ENCODE assay signal across 41 mouse cellular contexts in genomic region chr5:72948136-72948535, GRCm38 (mm10). TPM values are rescaled to one million over a fixed set of nuclear protein-coding genes. Genes with fewer than 3 reads are reported as not detected.
DNase-seq lines count a peak whose midpoint lies in the region; ATAC-seq and TF ChIP-seq lines count a peak whose summit lies in the region.
"Had no signal": no experiment of that assay in that cellular context is flagged by ENCODE, and none has a peak within 500 bp of the region (broad histone marks: within the 10 kb centered on the region; RNA-seq: fewer than 3 reads in every experiment).

No protein-coding gene starts in this region.

- H3K36me3 ChIP-seq in kidney, adult 2 months (ENCODE audit: control insufficient read depth, insufficient read depth, low read length): no peaks in the 10 kb centered on the region
- peaks cover 34% of the 10 kb centered on the region for H3K36me3 ChIP-seq in kidney, embryonic 15.5 days
- H3K36me3 ChIP-seq: intestine, embryonic 15.5 days had no signal

- 49% methylated on average over 1 of the region's 1 CpGs for WGBS in kidney, adult 2 months
- WGBS in kidney, embryonic 15.5 days: 84% methylated on average over 1 of the region's 1 CpGs

- peak overlapping the region; percentile 65 for H3K27ac ChIP-seq in kidney, adult 2 months (ENCODE audit: insufficient read depth, low read depth, low read length)
- no peak overlapping the region for H3K27ac ChIP-seq in kidney, embryonic 15.5 days
- H3K27ac ChIP-seq: heart, embryonic 15.5 days; intestine, embryonic 15.5 days; limb, embryonic 12.5 days; midbrain, embryonic 12.5 days; neural tube, embryonic 12.5 days; stomach, postnatal 0 days had no signal

- no peak for TF ChIP-seq POLR2A in kidney, adult 2 months (IDR thresholded peaks at IDR 0.05; ENCODE audit: low read depth, low read length)

- peaks cover 13% of the 10 kb centered on the region; the same call in 1 of the 2 replicates for H3K4me1 ChIP-seq in kidney, adult 2 months (ENCODE audit: control insufficient read depth, insufficient read depth, low read length)
- H3K4me1 ChIP-seq in kidney, embryonic 15.5 days: no peaks in the 10 kb centered on the region
- H3K4me1 ChIP-seq: heart, embryonic 15.5 days; intestine, embryonic 15.5 days; limb, embryonic 12.5 days; midbrain, embryonic 12.5 days; neural tube, embryonic 12.5 days had no signal

- no peaks in the 10 kb centered on the region for H3K27me3 ChIP-seq in kidney, adult 2 months (replicated peaks; ENCODE audit: control insufficient read depth, insufficient read depth, low read length)
- H3K27me3 ChIP-seq in kidney, embryonic 15.5 days: no peaks in the 10 kb centered on the region
- H3K27me3 ChIP-seq: heart, embryonic 15.5 days; intestine, embryonic 15.5 days; limb, embryonic 12.5 days; megakaryocyte, embryonic 14.5 days; midbrain, embryonic 12.5 days; neural tube, embryonic 12.5 days; Patski had no signal

- intact Hi-C loops in gastrocnemius, postnatal 36 days (cut with DNase I): no loop called here

- no peak overlapping the region for H3K4me3 ChIP-seq in kidney, adult 2 months (ENCODE audit: insufficient read depth, low read depth, low read length)
- H3K4me3 ChIP-seq in kidney, embryonic 15.5 days (replicated peaks): no peak overlapping the region
- H3K4me3 ChIP-seq: erythroblast, embryonic 14.5 days; heart, embryonic 15.5 days; intestine, embryonic 15.5 days; limb, embryonic 12.5 days; midbrain, embryonic 12.5 days; myocyte; neural tube, embryonic 12.5 days had no signal

- peak; percentile 24 for DNase-seq in gastrocnemius, adult 18-20 months (ENCODE audit: low spot score)
- DNase-seq in gastrocnemius, postnatal 36 days: no peak
- DNase-seq in kidney, adult 2 months: peak; percentile 86
- DNase-seq in brain, adult 2 months (ENCODE audit: low read depth, low spot score): peak; percentile 30
- DNase-seq in kidney, postnatal 25 days: peak; percentile 18 to 66
- no peak for DNase-seq in thymus, postnatal 14 days
- DNase-seq: adrenal gland, postnatal 10 days; cerebellum, adult 18-20 months; cerebellum, postnatal 10 days; layer of hippocampus, adult 9-11 months; lung, postnatal 4 days; right cerebral cortex, adult 18-20 months; thymus, adult 18-20 months; thymus, postnatal 4 days had no signal

- no peak for ATAC-seq in kidney, embryonic 15.5 days (replicated peaks; ENCODE audit: low FRiP score)
- ATAC-seq: forebrain, embryonic 16.5 days; hindbrain, embryonic 16.5 days; intestine, embryonic 15.5 days; Patski had no signal

- no peak overlapping the region for H3K9ac ChIP-seq in kidney, embryonic 15.5 days
- H3K9ac ChIP-seq: heart, embryonic 15.5 days; intestine, embryonic 15.5 days; limb, embryonic 12.5 days; midbrain, embryonic 12.5 days; neural tube, embryonic 12.5 days had no signal

- H3K9me3 ChIP-seq in kidney, embryonic 15.5 days (replicated peaks): no peaks in the 10 kb centered on the region
- H3K9me3 ChIP-seq: heart, embryonic 15.5 days; intestine, embryonic 15.5 days; limb, embryonic 12.5 days; megakaryocyte, embryonic 14.5 days; midbrain, embryonic 12.5 days; neural tube, embryonic 12.5 days had no signal

- no peak overlapping the region for H3K4me2 ChIP-seq in kidney, embryonic 15.5 days
- H3K4me2 ChIP-seq: heart, embryonic 15.5 days; intestine, embryonic 15.5 days; limb, embryonic 12.5 days; liver, embryonic 11.5 days; midbrain, embryonic 12.5 days; neural tube, embryonic 12.5 days had no signal

- TF ChIP-seq CTCF in kidney, adult 2 months (conservative IDR thresholded peaks at IDR 0.05; ENCODE audit: insufficient read depth, insufficient read length, low read depth, low read length): no peak

RNA-seq across cellular contexts. Expression of gene Gm10135, which starts 26.4 kb away (rescaled TPM):
- not detected for total RNA-seq in gastrocnemius, adult 18-20 months (2021)
- not detected for total RNA-seq in gastrocnemius, postnatal 36 days (2021)
- polyA plus RNA-seq in kidney, adult 2 months (2012; rRNA removed): not detected in 2 replicates
- polyA plus RNA-seq in kidney, embryonic 15.5 days (2015; fragmentation: Nextera tagmentation; extraction: Ambion mirVana): not detected in 2 replicates
- total RNA-seq: adrenal gland, postnatal 10 days; heart, postnatal 25 days; left cerebral cortex, adult 18-20 months; left cerebral cortex, postnatal 25 days; midbrain, postnatal 0 days had no signal
- polyA plus RNA-seq: cortical plate, adult 2 months; embryonic facial prominence, embryonic 14.5 days; erythroblast, embryonic 14.5 days; forebrain, embryonic 11.5 days; forebrain, embryonic 16.5 days; gonadal fat pad, adult 2 months; heart, embryonic 15.5 days; hindbrain, embryonic 11.5 days; hindbrain, embryonic 16.5 days; intestine, embryonic 15.5 days; limb, embryonic 12.5 days; liver, embryonic 11.5 days; liver, embryonic 16.5 days; lung, embryonic 16.5 days; midbrain, embryonic 12.5 days; midbrain, postnatal 0 days; myocyte; neural tube, embryonic 12.5 days; Patski; spleen, adult 2 months; stomach, postnatal 0 days had no signal

RNA-seq across cellular contexts. Expression of gene Slain2, which starts 34.0 kb away (rescaled TPM):
- total RNA-seq in gastrocnemius, adult 18-20 months (2021): 100 to 1,000 TPM; 107 to 133 TPM
- 100 to 1,000 TPM in 1 of 2 experiments, 10 to 100 TPM in 1; 92.9 to 101 TPM for total RNA-seq in gastrocnemius, postnatal 36 days (2021)
- polyA plus RNA-seq in kidney, adult 2 months (2012; rRNA removed): 23.4 and 24.3 TPM in 2 replicates
- 14.1 and 15.1 TPM in 2 replicates for polyA plus RNA-seq in kidney, embryonic 15.5 days (2015; fragmentation: Nextera tagmentation; extraction: Ambion mirVana)

RNA-seq across cellular contexts. Expression of gene Slc10a4, which starts 58.5 kb away (rescaled TPM):
- total RNA-seq in gastrocnemius, adult 18-20 months (2021): not detected
- under 1 TPM in 1 of 2 experiments, not detected in 1; 0.13 TPM for total RNA-seq in gastrocnemius, postnatal 36 days (2021)
- polyA plus RNA-seq in kidney, adult 2 months (2012; rRNA removed): 0.77 and 2.3 TPM in 2 replicates
- 1.9 and 4.3 TPM in 2 replicates for polyA plus RNA-seq in kidney, embryonic 15.5 days (2015; fragmentation: Nextera tagmentation; extraction: Ambion mirVana)
- total RNA-seq: heart, postnatal 25 days; MEL had no signal
- polyA plus RNA-seq: erythroblast, embryonic 14.5 days; Patski; spleen, adult 2 months had no signal

Comparison
In these comparisons a context has a peak if more than half of its experiments do, and no peak if none do; other contexts are left out.
1. DNase-seq: peak in gastrocnemius, adult 18-20 months (single experiment), kidney, adult 2 months (single experiment), brain, adult 2 months (single experiment) and kidney, postnatal 25 days (2 of 2); none in gastrocnemius, postnatal 36 days (0 of 2) and thymus, postnatal 14 days (single experiment).